Mouse (Mus musculus) layer of hippocampus, adult 6 months (tissue): Measurements from ENCODE around the gene Cenpj. TPM values are rescaled to one million over a fixed set of nuclear protein-coding genes. Genes with fewer than 3 reads are reported as not detected.

Source experiments
- long read RNA-seq, 2 experiments: library from polyadenylated mRNA; unstranded; transcript quantifications; one replicate each; pipeline ENCODE4 v2.0.0; 2019 to 2020
- polyA plus RNA-seq: library from polyadenylated mRNA; unstranded; fragments of <200 nt; fragmentation: Nextera tagmentation; gene quantifications from 2 replicates; pipeline ENCODE4 v1.2.3, GENCODE M21; 2021

Gene Cenpj
- 0.64 and 1.2 TPM in 2 replicates for polyA plus RNA-seq
- long read RNA-seq, experiment 1, partial matches to known transcripts, result 2 of 2 reads
- long read RNA-seq, experiment 1, other reads (novel, unspliced or antisense), result 0 of 2 reads
- long read RNA-seq, experiment 2, partial matches to known transcripts, result 5 of 11 reads
- long read RNA-seq, experiment 2, other reads (novel, unspliced or antisense), result 5 of 11 reads

DNA sequence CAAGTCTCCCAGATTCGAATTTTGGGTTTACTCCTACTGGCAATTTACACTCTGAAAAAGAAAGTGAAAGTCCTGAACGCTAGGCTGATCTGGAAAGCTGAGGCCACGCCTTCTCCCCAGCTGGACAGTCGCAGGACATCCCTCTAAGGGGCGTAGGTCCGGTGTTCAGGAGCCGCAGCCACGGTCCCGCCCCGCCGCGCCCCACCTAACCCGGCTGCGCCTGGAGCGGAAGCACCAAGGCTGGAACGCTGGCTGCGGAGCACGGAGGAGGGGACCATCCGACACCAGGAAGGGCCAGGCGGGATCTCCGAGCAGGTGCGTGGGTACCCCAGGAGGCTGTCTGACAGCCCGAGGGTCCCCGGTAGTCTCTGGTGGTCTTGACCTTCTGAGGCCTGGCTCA lies at the start of gene Cenpj, which contains the start of gene Parp4:
Gene Cenpj, minus strand, starts transcription at position 10 of the 400 bp plus-strand sequence.
Gene Parp4, plus strand, starts transcription at position 204 of the 400 bp plus-strand sequence.

Other genes with a start within 250 kb of the Cenpj start
- not detected in 2 replicates for gene Atp12a, start 210.4 kb downstream of the Cenpj start, polyA plus RNA-seq
- gene Rnf17, start 172.8 kb downstream of the Cenpj start, polyA plus RNA-seq, result 0.33 and 0.60 TPM in 2 replicates
- gene Parp4, start 194 bp upstream of the Cenpj start, polyA plus RNA-seq, result 2.1 and 3.0 TPM in 2 replicates
- gene Mphosph8, start 92.8 kb upstream of the Cenpj start, polyA plus RNA-seq, result 43.9 and 49.0 TPM in 2 replicates
- 9.5 and 13.2 TPM in 2 replicates for gene Pspc1, start 202.9 kb upstream of the Cenpj start, polyA plus RNA-seq
- gene Zmym5, start 236.3 kb upstream of the Cenpj start, polyA plus RNA-seq, result 11.6 and 12.0 TPM in 2 replicates